Mouse (Mus musculus) layer of hippocampus, adult 11-12 months (tissue): ENCODE measurements around the gene Fermt2.

Experiments
- DNase-seq: peaks from one replicate; pipeline ENCODE4 v3.0.0; 2022; ENCODE audit warnings: low spot score

The Fermt2 gene

DNA sequence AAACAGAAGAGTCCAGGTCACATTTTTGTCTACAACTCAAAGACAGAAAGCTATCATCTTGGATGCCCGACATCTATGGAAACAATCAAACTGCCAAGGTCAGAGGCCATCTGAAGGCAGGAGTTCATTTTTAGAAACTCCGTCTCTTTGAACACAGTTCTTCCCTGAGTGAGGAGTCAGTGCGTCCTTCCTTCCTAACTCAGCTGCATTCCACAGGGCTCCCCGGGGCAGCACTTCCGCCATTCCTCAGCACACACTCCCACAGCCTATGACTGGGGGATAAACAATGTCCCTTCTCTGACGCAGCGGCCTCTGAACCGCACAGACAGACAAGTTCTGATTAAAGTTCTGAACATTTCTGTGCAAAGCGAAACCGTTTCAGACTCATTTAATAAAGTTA is 66.3 kb downstream of the Fermt2 start:
- no peak for DNase-seq

DNA sequence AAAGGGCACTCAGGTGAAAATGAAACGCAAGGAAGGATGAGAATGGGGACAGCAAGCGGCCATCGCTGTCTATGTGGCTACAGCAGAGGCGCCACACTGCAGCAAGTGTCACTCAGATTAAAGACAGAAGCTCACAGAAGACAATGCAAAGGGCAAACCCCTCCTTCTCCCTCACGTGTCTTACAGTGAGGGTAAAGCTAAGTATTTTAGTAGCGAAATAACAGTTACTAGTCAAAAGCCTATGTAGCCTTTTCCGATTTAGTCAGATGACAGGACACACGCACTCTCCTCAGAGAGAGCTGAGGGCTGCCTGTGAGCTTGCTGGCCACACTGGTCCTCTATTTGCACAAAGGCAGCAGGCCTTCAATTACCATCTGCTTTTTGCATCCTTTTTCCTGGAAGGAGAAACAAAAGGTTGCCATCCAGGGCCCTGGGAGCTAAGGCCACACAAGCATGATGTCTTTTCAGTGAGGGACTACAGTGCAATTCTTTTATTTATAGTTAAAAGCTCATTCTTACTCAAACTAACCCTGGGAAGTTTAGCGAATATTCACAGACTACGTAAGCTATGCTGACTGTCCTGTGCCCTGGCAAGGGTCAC is 66.9 kb downstream of the Fermt2 start:
- DNase-seq, result no peak

DNA sequence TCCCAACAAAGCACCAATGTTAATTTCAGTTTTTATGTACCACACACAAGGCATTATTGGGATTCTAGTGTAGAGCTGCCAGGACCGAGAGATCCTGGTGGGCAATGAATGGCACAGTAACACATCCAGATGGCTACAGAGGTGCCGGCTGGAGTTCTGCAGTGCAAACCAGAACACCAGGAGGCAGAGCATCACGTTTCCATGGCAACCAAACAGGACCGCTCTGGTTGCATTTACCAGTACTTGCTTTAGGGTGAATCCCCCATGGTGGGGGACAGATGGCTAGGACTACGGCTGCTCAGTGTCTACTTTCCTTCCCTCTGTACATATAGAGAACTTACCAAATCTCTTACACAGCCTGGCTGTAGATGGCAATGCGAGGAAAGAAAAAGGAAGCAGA is 67.5 kb downstream of the Fermt2 start:
- DNase-seq, result peak; percentile 58

DNA sequence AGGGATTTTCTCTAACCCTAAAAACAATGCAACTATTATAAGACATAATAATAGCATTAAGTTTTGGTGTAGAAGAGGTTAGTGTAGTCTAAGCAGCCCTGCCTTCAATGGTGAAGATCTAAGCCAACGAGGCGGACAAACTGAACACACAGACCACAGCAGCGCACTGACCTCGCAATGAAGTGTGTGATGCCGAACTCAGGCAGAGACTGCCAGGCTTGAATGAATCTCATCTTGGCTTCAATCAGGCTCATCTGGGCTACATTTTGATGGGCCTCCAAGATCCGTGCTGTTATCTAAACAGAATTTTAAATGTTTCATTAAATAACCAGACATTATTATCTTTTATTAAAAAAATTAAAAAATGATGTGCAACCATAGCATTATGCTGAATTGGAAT is 68.0 kb downstream of the Fermt2 start:
- DNase-seq, result no peak

DNA sequence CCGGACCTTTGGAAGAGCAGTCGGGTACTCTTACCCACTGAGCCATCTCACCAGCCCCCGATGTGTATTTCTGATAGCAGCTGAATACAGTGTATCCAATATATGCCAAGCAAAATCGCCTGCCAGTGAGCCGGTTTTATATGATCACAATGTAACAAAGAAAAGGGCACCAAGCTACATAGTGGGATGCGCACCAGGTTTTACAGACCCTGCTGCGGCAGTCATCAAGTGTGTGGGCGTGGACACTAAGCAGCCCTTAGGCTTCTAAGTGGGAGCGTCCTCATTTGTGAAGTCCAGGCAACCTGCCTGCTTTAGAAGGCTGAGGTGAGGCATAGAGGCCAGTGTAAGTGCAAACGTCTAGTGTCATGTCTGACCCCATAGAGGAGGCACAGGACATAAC is 69.4 kb downstream of the Fermt2 start:
- DNase-seq, result no peak

DNA sequence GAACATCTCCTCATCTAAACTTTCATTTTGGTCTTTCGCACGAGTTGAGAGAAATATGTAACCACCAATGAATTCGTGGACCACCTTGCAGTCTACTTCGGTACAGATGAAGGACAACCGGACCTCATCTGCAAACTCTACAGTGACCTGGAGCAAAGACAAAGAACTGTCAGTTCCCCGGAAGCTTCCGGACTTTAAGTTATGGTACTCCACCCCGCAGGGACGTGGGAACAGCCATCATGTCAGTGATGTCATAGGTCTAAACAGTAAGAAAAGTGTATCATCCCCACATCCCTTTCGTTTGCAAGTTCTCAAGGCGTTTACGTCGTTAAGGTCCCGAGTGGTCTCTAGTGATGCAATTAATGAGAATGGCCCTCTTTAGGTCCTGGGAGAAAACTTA is 70.0 kb downstream of the Fermt2 start:
- no peak for DNase-seq

DNA sequence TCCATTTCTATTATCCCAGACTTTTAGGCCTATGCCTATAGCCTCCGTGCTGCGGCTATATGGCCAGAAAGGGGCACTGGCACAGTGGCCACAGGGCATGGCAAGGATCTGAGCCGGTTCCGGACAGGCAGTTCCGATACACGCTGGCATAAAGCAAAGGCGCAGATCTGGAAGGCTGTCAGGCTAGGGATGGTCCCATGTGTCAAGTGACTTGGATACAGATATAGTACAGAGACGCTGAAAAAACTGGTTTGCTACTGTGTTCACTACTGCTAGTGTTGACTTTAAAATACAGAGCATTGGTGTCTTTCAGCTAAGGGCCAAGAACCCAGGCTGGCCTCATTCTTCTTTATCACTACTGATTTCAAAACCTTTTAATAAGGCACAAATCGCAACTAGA is 72.9 kb downstream of the Fermt2 start:
- DNase-seq, result no peak

DNA sequence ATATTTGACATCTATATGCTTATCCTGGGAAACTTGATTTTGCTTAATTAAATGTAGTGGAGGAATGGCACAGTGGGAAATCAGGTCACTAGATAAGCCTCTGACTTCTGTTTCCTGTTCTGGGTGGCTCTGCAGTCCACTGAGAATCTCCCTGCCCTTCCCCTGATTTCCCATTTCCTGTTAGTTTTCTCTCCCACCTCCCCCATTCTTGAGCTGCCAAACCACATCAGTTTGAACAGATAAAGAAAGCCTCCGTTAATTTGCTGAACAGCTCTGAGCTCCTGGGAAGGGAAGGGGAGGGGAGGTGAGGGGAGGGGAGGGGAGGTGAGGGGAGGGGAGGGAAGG is 73.4 kb downstream of the Fermt2 start:
- DNase-seq, result no peak

DNA sequence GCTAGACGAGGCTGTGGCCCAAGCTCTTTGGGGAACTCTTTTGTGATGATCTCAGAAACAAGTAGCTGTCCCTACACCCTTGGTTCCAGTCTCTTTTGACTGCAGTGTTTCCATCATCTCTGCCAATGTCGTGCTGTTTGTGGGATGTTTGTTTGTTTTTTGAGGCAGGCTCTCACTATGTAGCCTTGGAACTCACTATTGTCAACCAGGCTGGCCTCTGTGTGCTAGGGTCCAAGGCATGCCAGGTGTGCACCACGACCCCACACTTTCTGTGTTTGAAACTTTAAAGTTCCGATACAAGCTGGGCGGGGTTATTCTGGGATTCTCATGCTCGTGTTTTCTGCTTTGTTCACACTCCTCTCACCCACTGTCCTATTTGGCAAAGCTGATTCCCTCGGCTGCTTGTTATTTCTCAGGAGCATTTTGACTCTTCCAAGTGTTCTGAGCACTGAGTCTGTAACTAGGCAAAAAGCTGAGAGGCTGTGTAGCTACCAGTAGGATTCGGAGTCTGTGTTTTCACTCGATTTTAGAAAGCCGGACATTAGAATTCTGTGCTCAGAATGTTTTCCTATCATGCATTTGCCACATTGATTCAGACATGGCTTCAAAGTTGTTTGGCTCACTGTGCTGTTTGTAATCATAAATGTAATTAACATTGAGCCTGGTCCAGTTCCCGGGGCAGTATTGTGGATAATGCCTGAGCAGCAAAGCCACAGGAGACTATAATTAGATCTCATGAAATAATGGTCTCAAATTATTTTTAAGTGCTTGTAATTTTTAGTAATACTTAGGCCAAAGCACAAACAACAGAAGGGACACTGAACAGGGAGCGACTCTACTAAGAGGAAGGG is 74.0 kb downstream of the Fermt2 start:
- DNase-seq, result no peak

DNA sequence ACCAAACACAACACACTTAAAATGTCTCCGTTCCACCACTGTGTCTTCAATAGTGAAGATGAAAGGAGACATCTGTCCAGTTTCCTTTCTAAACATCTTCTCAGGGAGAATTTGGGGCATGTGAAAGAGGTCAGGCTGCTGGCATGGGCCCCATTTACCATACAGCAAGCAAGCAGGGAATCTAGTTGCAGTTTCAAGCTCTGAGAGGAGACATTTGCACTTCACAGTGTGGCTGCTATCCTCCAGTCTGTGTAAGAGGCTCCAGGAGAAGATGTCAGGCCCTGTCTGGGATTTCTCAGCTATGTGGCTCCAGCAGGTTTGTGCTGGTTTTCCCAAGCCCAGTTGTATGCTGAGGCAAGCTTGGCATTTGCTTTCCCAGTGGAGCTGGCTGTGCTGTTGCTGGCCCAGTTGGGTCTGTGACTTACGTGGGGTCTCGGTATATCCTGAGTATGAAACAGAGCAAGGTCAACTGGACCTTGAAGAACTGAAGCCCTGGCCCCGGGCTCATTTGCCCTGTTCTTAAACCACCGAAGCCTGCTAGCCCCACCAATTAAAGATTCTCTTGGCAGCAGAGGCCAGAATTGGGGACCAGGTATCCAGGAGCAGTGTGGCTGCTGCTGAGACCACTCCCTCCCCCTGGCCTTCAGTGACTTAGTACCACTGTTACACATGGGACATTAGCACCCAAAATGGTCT is 76.2 kb downstream of the Fermt2 start:
- DNase-seq, result no peak

DNA sequence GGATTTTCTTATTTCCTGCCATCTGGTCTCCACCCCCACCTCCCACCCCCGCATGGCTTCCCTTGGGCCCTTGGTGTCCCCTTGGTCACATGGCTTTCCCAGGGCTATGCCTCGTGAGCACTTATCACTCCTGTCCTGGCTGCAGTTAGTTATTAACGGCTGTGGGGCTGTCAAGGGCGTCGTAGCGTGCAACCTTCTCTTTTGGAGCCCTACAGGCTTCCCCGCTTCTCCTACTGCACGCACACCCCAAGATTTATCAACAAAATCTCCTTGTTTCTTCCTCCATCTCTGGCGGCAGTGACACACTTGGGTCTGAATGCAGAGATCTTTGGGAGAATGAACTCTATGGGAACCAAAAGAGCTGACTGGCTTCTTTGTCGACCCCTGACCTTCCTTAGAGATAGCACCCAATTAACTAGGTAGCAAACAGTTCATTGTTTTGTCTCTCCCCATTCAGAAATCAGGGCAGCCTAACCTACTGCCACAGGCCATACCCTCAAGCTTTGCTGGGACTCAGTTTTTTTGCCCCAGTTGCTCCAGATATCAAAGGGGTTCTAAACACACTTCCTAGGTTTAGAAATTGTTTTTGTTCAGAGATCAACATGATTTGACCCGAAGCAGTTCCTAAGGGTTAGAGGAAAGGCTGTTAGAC is 76.9 kb downstream of the Fermt2 start:
- no peak for DNase-seq

DNA sequence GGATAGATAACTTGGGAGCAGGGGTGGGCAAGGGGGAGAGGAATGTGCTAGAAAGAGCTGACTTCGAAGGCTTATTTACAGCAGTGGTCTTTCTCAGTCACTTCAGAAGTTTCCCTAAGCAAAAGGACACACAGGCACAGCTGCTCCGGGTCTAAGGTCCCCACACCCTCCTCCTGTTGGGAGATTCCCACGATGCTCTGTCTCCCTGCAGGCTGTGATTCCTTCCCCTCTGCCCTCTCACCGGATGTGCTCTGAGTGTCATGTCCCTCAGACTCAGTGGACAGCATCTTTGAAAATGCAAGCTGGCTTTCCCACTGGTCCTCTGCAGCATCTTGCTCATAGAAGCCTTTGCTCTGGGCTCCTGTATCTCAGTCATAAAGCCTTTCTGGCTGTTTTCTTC is 77.8 kb downstream of the Fermt2 start:
- DNase-seq, result no peak

DNA sequence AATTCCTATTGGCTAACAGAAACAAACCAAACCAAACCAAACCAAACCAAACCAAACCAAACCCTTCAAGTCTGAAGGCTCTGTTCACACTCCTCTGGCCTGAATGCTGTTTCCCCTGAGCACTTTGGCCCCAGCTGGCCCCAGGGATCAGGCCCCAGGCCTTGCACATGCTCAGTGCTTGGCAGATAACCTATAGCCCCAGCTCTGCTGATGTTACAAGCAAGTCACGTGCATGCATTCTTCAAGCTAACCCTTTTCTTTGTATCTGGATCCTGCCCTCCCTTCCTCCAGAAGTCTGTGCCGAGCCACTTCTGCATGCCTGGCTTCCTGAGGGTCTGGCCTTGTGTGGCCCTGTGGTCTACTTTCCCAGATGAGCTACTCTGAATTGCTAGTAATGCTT is 78.8 kb downstream of the Fermt2 start:
- DNase-seq, result no peak

DNA sequence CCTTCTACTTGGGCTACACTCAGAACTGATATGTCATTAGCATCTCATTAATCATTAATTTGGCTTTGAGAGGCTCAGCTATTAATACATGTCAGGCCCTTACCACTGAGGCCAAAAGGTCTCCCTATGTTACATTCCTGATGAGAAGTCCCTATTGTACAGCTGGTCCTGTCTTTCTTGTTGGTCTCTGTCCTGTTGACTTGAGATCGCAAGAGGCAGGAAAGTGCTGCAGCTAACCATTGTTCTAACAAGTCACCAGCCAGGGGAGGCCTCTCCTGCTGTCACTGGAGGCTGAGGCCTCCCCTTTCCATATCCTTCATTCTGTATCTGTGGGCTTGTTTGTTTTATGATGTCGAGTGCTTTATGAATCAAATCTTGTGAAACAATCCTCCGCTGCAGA is 83.1 kb downstream of the Fermt2 start:
- no peak for DNase-seq

DNA sequence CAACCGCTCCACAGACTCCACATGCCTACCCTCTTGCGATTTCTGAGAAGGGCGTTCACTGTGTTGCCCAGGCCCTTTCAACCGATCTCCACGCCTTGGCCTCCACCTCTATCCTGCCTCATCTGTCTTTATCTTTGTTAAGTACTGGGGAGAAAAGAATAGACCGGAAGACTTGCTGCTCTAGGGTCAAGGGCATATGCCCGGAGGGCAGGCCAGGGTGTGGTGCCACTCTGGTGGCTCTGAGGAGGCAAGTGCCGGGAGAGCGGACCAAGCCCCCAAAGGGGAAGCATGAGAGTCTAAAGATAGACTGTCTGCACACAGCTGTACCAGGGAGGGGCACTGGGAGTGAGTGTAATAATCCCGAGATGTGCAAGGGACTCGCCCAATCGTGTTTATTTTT is 84.5 kb downstream of the Fermt2 start:
- DNase-seq, result no peak

DNA sequence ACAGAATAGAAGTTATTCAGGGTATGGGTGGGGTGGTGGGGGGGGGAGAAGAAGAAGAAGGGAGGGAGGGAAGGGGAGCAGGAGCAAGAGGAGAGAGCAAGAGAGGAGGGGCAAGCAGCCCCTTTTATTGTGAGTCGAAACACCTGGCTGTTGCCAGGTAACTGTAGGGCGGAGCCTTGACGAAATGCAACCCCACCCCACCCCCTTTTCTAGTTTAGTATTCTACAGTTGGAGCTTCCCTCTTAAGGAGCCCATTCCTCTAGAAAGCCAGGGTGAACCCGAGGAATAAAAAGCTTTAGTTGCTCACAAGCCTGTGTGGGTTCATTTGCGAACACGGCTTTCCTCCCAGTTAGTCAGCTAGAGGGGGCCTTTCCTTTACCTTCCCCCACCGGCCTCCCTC is 85.0 kb downstream of the Fermt2 start:
- DNase-seq, result no peak

DNA sequence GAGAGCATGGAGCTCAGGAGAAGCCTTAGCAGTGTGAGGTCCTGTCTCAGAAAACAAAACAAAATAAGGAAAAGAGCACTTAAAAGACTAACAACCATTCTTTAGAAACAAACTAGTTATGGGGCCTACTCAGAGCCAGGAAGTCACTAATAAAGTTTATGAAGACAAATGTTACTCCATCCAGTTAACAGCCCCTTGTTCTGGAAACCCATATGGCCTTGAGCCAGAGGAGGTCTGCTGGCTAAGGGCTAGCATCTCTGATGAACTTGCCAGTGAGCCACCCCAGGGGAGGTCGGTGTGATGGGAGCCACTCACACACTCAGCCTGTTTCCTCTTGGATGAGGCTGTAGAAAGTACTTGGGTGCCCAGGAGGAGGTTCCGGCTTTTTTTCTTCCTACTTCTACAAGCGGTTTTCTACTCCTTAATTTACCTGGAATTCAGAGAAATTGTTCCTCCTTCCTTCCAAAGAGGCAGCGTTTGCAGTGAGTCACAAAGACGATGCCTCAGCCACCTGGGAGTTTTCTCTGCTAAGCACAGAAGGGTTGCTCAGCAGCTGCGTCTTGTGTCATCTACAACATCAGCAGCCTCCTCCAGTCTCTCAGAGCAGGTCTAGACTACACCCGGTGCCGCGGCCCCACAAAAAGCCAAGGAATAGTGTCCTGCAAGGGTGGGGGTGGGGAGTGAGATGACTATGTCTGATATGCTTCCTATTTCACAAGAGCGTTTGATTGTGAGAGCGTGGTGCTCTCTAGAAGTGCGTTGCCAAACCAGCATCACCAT is 86.9 kb downstream of the Fermt2 start:
- no peak for DNase-seq

DNA sequence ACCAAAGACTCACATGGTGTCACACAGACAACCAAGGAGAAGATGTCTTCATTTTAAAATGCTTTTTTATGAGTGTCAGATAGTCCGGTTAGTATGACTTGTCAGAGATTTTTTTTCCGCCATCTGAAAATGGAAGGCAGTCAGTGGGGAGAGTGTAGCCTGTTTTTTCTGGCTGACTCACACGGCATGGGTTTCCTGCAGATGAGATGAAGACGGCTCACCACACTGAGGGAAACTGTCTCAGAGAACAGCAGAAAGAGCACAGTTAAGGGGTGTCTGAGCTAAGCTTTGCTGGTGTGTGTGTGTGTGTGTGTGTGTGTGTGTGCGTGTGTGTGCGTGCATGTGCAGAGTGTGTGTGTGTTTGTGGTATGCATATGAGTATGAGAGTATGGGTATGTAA is 88.6 kb downstream of the Fermt2 start:
- DNase-seq, result no peak

DNA sequence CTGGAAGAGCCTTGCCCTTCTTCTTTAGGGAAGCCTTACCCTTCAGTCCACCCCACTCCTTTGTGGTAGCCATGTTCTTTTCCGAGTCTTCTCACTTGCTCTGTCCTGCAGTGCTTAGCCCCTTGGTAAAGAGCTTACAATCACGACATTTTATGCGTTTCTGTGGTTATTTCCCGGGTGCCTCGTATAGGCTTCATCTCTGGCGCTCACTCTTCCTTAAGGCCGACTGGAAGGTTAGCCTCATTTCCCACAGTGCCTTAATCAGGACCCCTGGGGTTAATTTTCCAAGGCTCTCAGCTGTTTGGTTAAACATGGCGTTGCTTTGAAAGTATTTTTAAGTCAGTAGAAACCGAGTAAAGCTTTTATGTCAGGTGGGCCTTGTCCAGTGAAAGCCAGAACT is 90.5 kb downstream of the Fermt2 start:
- DNase-seq, result no peak

DNA sequence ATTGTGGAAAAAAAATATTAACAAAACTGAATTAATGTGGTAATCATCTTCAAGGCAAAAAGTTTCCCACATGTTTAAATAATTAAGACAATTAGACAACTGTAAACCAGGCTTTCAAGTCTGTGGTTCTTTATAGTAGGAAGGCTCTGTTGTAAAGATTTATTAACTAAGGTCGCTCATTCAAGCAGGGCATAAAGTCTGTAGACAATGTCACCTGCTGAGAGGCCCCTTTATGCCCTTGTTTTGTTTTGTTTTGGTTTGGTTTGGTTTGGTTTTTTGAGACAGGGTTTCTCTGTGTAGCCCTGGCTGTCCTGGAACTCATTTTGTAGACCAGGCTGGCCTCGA is 91.0 kb downstream of the Fermt2 start:
- DNase-seq, result no peak

DNA sequence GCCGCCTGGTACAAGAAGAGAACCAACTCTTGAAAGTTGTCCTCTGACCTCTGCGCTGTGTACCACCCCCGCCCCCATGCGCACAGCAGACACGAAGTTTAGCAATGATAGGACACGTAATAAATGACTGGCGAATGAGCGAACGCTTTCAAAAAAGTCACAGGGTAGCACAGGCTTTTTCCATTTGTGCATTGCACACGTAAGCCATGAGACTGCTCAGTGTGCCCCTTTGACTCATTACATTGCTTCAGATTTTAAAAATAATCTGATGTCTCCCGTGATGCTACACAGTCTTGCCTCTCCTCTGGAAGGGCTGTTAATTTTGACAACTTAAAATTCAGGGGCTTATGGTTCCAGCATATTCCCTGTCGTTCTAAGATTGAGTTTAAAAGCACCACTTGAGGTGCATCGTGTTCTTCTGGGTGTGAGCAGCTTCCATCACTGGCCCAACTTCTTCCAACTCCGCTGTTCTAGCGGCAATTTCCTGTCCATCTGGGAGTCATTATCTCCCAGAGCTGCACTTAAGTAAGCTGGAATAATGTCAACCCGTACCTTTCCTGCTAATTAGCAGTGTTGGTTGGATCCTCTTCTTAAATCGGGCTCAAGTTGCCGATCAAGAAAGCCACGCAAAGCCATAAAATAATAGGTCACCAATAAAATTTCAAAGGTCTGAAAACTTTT is 91.5 kb downstream of the Fermt2 start:
- DNase-seq, result no peak

DNA sequence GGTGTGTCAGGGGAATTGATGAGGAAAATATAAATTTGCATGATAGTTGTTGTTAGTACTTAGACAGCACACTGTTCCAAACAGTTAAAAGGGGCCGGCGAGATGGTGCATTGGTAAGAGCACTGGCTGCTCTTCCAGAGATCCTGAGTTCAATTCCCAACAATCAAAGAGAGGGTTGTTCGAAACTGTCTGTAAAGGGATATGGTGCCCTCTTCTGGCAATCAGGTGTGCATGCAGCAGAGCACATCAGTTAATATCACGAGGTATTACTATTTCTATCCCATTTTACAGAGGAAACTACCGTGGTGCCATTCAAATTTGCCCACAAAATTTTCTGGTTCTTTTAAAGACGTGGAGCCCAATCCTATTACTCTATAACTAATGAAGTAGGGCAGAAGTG is 95.7 kb downstream of the Fermt2 start:
- DNase-seq, result no peak
